Mouse (Mus musculus) G1E (cell line): ENCODE results near the gene Socs7.
"Not testable (repeated sequence)": the region's sequence is repeated elsewhere in the genome, so short reads cannot be mapped to it uniquely, and the experiment has no call there.

Source experiments
- CTCF ChIP-seq: IDR thresholded peaks from 2 replicates; pipeline ENCODE4 v1.5.1; 2012; ENCODE audit warnings: low read depth, low read length, inconsistent platforms, mixed read lengths
- GATA1 ChIP-seq: IDR thresholded peaks from 2 replicates; pipeline ENCODE4 v1.6.1; 2012; ENCODE audit warnings: borderline replicate concordance, low read length, inconsistent platforms, mixed read lengths
- GATA2 ChIP-seq: IDR thresholded peaks from 2 replicates; pipeline ENCODE4 v1.6.1; 2012; ENCODE audit warnings: low read depth, low read length, inconsistent platforms, borderline replicate concordance
- POLR2AphosphoS5 ChIP-seq: IDR thresholded peaks from 2 replicates; pipeline ENCODE4 v1.6.1; 2012; ENCODE audit warnings: low read depth, low read length, inconsistent platforms; ENCODE audit not compliant: insufficient replicate concordance
- TAL1 ChIP-seq: conservative IDR thresholded peaks from 2 replicates; pipeline ENCODE4 v1.6.1; 2012; ENCODE audit warnings: low read depth, low read length, inconsistent platforms, mixed read lengths

DNA sequence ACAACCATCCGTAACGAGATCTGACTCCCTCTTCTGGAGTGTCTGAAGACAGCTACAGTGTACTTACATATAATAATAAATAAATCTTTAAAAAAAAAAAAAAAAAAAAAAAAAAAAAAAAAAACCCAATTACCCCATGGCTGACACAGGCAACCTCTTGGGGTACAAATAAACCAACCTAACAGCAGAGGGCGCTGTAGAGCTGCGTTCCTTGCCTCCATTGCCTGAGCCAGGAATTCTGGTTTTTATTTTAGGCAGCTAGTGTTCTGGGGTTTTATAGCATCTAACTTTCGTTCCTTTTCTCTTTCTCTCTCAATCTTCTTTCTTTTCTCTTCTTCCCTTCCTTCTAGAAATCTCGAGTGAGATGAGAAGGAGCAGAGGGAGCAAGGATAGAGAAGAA lies 4.7 kb upstream of the Socs7 start:
- TF ChIP-seq CTCF: peak; percentile 48; the same call in 1 of the 2 replicates
- not testable (repeated sequence) for TF ChIP-seq GATA1, TAL1, POLR2AphosphoS5, GATA2
